Mouse (Mus musculus) embryo, embryonic 11 days (tissue): Measurements from ENCODE around the gene Gm7137.
"Not testable (repeated sequence)": the region's sequence is repeated elsewhere in the genome, so short reads cannot be mapped to it uniquely, and the experiment has no call there.

Experiments used
- DNase-seq: peaks from one replicate; pipeline ENCODE4 v3.0.0-alpha.2; 2015

Gm7137 gene

DNA sequence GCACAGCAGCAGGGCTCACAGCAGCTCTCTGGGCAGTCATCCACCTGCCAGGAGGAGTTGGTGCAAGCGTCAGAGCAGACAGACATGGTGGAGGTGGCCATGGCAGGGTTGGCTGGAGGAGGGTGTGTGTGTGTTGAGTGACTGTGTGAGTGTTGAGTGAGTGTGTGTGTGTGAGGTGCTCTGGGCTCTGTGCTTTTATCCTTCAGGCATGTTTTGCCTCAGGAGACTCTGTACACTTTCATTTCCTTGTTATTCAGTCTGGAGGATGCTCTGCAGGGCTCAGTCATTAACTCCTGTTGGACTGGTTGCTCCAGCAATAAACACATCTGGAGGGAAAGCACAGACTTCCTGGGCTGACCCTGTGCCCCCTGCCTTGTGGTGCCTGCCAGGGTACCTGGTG is 36.7 kb downstream of the Gm7137 start, which contains the start of gene Gm9736:
Gene Gm9736 (minus strand): TSS at position 101 of the 400 bp plus-strand sequence.
- DNase-seq, result not testable (repeated sequence)

- not testable (repeated sequence) for DNase-seq
Observed at GRCm38 (mm10) chr10:77750686-77751085, 37.3 kb downstream of the Gm7137 start.

DNA sequence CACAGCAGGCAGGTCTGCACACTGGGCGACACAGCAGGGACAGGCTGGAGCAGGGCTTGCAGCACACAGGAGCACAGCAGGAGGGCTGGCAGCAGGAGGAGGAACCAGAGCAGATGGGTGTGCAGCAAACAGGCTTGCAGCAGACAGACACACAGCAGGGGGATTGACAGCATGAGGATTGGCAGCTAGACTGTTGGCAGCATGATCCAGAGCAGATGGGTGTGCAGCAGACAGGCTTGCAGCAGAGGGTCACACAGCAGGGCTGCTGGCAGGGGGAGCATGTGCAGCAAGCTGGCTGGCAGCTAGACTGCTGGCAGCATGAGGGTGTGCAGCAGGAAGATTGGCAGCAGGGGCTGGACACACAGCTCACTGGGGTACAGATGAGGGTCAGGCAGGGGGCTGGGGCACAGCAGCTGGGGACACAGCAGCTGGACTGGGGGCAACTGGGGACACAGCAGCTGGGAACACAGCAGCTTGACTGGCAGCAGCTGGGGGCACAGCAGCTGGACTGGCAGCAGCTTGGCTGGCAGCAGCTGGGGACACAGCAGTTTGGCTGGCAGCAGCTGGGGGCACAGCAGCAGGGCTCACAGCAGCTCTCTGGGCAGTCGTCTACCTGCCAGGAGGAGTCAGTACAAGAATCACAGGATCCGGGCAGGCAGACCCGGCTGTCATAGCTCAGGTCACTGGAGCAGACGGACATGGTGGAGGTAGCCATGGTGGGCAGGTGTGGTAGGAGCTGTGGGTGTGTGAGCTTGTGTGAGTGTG is 45.9 kb downstream of the Gm7137 start, which contains the start of gene Gm18596:
Gene Gm18596 (minus strand): TSS at position 715 of the 765 bp plus-strand sequence.
- not testable (repeated sequence) for DNase-seq

GRCm38 (mm10) chr10:77738929-77739328 is 49.1 kb downstream of the Gm7137 start:
- DNase-seq, result no peak
